Mouse (Mus musculus): Measurements from ENCODE around the gene Ppp2r2c. TPM values are rescaled to one million over a fixed set of nuclear protein-coding genes. Genes with fewer than 3 reads are reported as not detected.

Ppp2r2c gene
- polyA plus RNA-seq, 1 experiment from 2014 or later, result 72.9 TPM

DNA sequence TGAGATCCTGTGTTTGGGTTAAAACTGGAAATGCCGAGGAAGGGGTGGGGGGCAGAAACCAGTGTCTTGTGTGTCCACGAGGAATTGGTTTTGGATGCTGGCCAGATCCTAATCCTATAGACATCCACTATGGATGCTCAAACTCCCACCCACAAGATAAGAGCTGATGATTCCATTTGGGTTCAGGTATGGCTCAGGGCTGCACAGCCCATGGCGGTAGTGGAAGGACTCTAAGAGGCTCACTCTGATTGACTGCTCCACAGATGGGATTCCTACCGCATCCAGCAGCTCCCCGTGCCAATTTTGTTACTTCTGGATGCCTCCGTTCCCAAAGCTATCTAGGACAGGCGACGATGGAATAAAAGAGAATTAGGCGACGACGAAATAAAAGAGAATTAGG lies 20.6 kb downstream of the Ppp2r2c start:
- Histone ChIP-seq H3K27me3 (replicated peaks) (no peaks in the 10 kb centered on the region), H3K36me3 (no peaks in the 10 kb centered on the region), H3K4me2 (no peak overlapping the region), H3K9me3 (replicated peaks) (no peaks in the 10 kb centered on the region), H3K4me1 (peaks cover 66% of the 10 kb centered on the region), H3K9ac (replicated peaks) (no peak overlapping the region), H3K27ac (replicated peaks) (no peak overlapping the region), H3K4me3 (replicated peaks) (no peak overlapping the region)
- ATAC-seq (ENCODE audit: low FRiP score), result no peak
- WGBS, result 78% methylated on average over 11 of the region's 11 CpGs

DNA sequence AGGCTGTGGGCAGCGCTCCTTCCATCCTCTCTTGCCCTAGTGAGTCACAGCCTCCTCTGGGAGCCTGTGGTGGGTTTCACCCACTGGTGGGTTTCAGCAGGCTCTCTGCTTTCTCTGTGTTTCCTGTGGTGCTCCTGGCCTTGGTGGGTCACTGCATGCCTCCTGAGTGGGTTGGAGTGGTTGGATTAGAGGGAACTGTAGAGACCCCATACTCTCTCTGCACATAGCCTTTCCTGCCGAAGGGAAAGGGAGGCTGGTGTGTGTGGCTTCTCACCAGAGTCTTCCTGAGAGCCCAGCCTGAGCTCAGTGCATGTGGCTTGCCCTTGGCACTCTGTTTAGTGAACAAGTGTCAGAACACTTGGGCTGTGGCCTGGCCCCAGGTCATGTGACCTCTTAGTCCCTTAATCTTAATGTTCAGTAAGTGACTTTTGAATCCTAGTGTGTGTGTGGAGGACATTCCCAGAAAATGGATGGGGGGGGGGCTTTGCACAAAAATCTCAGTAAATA lies 21.1 kb downstream of the Ppp2r2c start:
- Histone ChIP-seq H3K4me1 (peaks cover 71% of the 10 kb centered on the region), H3K9me3 (replicated peaks) (no peaks in the 10 kb centered on the region), H3K9ac (replicated peaks) (no peak overlapping the region), H3K4me3 (replicated peaks) (no peak overlapping the region), H3K36me3 (no peaks in the 10 kb centered on the region), H3K27me3 (replicated peaks) (no peaks in the 10 kb centered on the region), H3K4me2 (no peak overlapping the region), H3K27ac (replicated peaks) (no peak overlapping the region)
- no peak for ATAC-seq (ENCODE audit: low FRiP score)
- 84% methylated on average over 2 of the region's 2 CpGs for whole genome bisulfite sequencing

DNA sequence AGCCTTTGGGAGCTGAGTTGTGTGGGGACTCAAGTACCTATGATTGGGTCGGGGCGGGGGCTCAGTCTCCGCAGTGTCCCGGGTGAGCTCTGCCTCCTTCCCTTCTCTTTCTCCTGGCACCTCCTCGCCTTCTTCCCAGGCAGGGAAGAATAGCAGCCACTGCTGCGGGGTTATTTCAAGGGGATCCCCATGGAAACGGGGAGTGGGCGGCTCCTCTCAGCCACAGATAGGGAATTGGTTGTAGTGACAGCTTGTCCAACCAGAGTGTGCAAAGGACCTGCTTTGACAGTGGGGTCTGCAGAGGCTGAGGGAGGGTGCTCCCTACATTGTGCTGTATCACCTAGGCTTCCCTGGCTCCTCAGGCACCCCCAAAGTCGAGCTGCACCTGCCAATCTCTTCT lies 22.5 kb downstream of the Ppp2r2c start:
- 0 out of 2 replicates have a peak, but pooled peaks have one; percentile 5 for ATAC-seq (ENCODE audit: low FRiP score)
- Histone ChIP-seq H3K9me3 (replicated peaks) (no peaks in the 10 kb centered on the region), H3K27me3 (replicated peaks) (no peaks in the 10 kb centered on the region), H3K4me2 (no peak overlapping the region), H3K9ac (replicated peaks) (no peak overlapping the region), H3K4me1 (peaks cover 85% of the 10 kb centered on the region), H3K36me3 (no peaks in the 10 kb centered on the region), H3K27ac (replicated peaks) (0 out of 2 replicates have a peak overlapping the region, but pooled peaks have one; percentile 23), H3K4me3 (replicated peaks) (no peak overlapping the region)
- WGBS, result 18% methylated on average over 9 of the region's 9 CpGs

DNA sequence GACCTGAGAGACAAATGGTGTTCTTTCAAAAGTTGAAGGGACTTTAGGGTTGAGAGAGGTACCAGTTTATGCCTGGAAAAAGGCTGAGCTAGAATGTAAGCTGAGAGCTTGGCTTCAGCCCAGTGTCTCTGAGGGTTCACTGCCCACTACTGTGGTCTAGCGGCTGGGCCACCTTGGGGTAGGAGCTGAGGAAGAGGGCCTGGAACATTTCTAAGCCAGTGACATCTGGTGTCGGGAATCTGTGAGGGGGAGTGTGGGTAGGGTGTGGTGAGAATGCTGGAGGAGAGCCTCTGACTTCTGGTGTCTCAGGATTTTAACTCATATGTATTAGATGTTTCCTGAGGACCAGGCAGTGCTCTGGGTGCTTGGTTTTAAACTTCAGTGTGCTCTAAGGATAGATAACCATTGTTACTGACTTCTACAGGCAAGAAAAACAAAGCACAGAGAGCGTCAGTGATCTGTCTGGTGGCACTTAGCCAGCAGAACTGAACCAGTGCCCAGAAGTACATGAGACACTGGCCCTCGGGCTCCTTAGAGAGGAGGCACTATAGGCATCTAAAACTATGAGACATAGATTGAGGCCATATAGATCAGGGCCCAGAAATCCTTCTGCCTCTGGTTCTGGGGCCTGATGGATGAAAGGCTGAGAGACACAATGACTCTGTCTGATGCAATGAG lies 23.6 kb downstream of the Ppp2r2c start:
- ATAC-seq (ENCODE audit: low FRiP score), result no peak
- no peak overlapping the region for H3K4me2 ChIP-seq
- H3K4me3 ChIP-seq (replicated peaks), result no peak overlapping the region
- peaks cover 78% of the 10 kb centered on the region for H3K4me1 ChIP-seq
- no peaks in the 10 kb centered on the region for H3K27me3 ChIP-seq (replicated peaks)
- no peak overlapping the region for H3K27ac ChIP-seq (replicated peaks)
- H3K9me3 ChIP-seq (replicated peaks), result no peaks in the 10 kb centered on the region
- H3K36me3 ChIP-seq, result no peaks in the 10 kb centered on the region
- no peak overlapping the region for H3K9ac ChIP-seq (replicated peaks)
- WGBS, result 57% methylated on average over 4 of the region's 4 CpGs

DNA sequence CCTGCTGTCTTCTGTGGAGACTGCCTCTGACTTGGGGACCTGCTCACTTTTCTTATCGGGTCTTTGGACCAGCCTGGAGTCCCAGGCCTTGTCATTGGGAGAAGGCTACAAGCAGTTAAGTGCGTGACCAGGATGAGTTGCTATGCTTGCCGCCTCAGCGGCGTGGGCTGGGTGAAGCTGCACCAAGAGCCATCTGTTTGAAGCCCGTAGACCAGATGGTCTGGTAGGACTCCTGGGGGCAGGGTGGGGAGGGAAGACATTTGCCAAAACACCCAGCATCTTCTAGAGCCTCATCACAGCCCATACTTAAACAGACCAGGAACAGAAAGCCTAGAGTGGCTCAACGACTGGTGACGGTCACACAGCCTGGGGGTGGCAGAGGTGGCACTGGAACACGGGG lies 24.9 kb downstream of the Ppp2r2c start:
- no peak overlapping the region for H3K4me3 ChIP-seq (replicated peaks)
- H3K4me2 ChIP-seq, result no peak overlapping the region
- H3K9me3 ChIP-seq (replicated peaks), result no peaks in the 10 kb centered on the region
- WGBS, result 63% methylated on average over 9 of the region's 9 CpGs
- ATAC-seq (ENCODE audit: low FRiP score), result no peak
- H3K27me3 ChIP-seq (replicated peaks), result no peaks in the 10 kb centered on the region
- peaks cover 73% of the 10 kb centered on the region for H3K4me1 ChIP-seq
- no peaks in the 10 kb centered on the region for H3K36me3 ChIP-seq
- no peak overlapping the region for H3K9ac ChIP-seq (replicated peaks)
- H3K27ac ChIP-seq (replicated peaks), result no peak overlapping the region

DNA sequence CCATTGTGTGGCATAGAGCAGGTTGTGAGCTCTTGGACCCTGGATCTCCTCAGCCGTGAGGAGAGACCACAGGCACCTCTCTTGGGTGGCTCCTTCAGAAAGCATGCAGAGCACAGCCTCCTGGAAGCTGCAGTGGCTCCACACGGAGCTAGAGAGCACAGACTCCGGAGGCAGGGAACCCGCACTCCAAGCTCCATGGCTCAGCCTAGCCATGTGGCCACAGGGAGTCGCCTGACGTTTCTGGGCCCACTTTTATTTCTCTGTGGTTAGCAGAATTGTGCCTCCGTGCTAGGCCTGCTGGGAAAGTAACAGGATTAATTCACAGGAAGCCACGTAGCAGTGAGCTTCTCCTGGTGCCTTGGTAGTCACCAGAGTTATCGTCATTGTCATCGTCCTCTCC lies 25.8 kb downstream of the Ppp2r2c start:
- 77% methylated on average over 10 of the region's 10 CpGs for WGBS
- Histone ChIP-seq H3K9me3 (replicated peaks) (no peaks in the 10 kb centered on the region), H3K36me3 (no peaks in the 10 kb centered on the region), H3K4me3 (replicated peaks) (no peak overlapping the region), H3K27ac (replicated peaks) (no peak overlapping the region), H3K4me2 (no peak overlapping the region), H3K27me3 (replicated peaks) (no peaks in the 10 kb centered on the region), H3K4me1 (peaks cover 71% of the 10 kb centered on the region), H3K9ac (replicated peaks) (no peak overlapping the region)
- no peak for ATAC-seq (ENCODE audit: low FRiP score)

DNA sequence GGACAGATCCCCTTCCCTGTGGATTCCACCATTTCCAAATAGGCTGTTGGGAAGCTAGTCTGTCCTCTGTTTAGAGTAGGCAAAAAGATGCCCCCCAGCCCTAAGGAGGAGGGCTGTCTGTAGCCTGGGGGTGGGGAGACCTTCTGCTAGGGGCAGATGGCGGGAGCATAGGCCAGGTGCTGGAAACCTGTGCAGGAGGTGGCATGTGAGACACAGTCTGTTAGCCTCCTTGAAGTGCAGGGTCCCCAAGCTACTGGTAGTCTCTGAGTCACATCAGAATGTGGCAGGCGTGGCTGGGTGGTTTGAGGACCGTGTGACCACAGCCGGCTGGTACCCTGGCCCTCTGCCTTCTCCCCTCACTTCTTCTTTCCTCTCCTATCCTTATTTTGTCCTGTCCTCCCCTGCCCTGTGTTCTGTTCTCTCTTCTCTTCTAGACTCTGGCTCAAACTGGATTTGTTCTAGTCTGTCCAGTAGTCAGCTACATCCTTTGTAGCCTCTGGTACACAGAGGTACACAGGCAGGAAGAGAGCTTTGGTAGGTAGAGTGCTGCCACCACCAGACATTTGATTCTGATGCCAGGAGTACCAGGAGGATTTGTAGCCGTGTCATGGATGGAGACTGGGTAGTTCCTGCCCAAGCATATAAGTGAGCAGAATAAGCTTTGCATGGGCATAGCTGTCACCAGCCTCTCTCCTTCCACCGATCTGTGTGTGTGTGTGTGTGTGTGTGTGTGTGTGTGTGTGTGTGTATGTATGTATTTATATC lies 26.5 kb downstream of the Ppp2r2c start:
- no peak overlapping the region for H3K27ac ChIP-seq (replicated peaks)

DNA sequence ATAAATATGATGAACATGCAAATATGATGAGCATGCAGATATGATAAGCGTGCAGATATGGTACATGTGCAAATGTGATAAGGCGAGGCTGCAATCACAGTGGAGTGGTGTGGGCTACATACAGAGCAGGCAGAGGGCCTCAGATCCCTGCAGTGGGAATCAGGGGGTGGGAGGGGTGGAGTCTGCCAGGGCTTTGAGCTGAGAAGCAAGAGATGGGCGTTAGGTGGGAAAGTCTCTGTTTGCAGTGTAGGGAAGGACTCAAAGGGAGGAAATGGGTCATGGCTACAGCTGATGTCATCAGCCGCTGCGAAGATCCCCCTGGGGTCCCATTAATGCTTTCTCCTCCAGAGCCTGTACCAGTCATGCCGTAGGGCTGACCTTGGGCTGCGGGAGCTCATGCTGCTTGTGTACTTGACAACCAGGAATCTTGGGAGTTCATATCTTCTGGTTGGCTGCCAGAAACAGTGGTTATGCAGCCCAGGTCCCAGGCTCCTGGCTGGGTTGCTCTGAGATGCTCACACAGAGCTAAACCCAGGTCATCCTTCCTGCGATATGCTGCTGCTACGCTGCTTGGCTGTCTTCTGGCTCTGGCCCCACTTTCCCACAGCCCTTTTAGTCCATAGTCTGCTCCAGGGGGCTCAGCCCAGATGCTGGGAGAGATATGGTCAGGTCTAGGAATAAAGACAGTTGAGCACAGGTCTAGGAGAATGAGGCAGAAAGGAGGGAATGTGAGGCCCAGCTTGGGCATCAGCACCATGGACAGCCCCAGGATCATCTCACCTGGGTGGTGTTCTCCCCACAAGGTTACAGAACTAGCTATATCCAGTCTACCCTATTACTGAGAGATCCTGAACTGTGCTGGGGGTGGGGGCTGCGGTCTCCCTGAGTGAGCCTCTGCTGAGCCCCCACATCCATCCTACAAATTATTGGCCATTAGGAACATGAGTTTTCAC lies 27.6 kb downstream of the Ppp2r2c start:
- Histone ChIP-seq H3K27me3 (replicated peaks) (no peaks in the 10 kb centered on the region), H3K27ac (replicated peaks) (peak overlapping the region; percentile 42; the same call in 1 of the 2 replicates), H3K4me2 (no peak overlapping the region), H3K4me3 (replicated peaks) (no peak overlapping the region), H3K9ac (replicated peaks) (no peak overlapping the region), H3K4me1 (peaks cover 77% of the 10 kb centered on the region), H3K9me3 (replicated peaks) (no peaks in the 10 kb centered on the region), H3K36me3 (no peaks in the 10 kb centered on the region)
- WGBS, result 61% methylated on average over 10 of the region's 10 CpGs
- no peak for ATAC-seq (ENCODE audit: low FRiP score)

More for the DNA sequence above, 26.5 kb downstream of the Ppp2r2c start:
- ATAC-seq (ENCODE audit: low FRiP score), result no peak
- Histone ChIP-seq H3K9me3 (replicated peaks) (no peaks in the 10 kb centered on the region), H3K9ac (replicated peaks) (no peak overlapping the region), H3K27me3 (replicated peaks) (no peaks in the 10 kb centered on the region), H3K4me2 (no peak overlapping the region), H3K4me3 (replicated peaks) (no peak overlapping the region), H3K4me1 (peaks cover 74% of the 10 kb centered on the region), H3K36me3 (no peaks in the 10 kb centered on the region)
- 64% methylated on average over 6 of the region's 6 CpGs for WGBS

DNA sequence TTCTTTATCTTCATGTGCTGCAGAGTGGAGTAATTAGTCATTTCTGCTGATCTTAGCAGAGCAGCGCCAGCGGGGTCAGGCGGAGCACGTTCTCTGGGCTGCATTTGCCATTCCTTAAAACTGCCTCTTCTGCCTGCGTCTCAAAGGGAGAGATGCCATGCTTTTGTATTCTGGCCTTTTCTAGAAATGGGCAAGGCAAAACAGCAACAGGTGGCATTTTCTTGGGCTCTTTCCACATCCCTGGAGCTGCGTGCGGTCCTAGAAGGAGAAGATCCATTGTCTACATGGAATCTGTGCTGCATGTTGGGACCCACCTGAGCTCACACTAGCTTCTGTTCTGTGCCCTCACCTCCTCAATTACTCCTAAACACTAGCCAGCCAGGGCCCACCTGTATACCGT lies 29.7 kb downstream of the Ppp2r2c start:
- H3K9ac ChIP-seq (replicated peaks), result no peak overlapping the region
- WGBS, result 83% methylated on average over 8 of the region's 8 CpGs
- H3K9me3 ChIP-seq (replicated peaks), result no peaks in the 10 kb centered on the region
- H3K36me3 ChIP-seq, result no peaks in the 10 kb centered on the region
- ATAC-seq (ENCODE audit: low FRiP score), result no peak
- no peak overlapping the region for H3K4me2 ChIP-seq
- H3K4me1 ChIP-seq, result peaks cover 60% of the 10 kb centered on the region
- H3K27me3 ChIP-seq (replicated peaks), result no peaks in the 10 kb centered on the region
- H3K4me3 ChIP-seq (replicated peaks), result no peak overlapping the region
- H3K27ac ChIP-seq (replicated peaks), result no peak overlapping the region; the same call in 1 of the 2 replicates

DNA sequence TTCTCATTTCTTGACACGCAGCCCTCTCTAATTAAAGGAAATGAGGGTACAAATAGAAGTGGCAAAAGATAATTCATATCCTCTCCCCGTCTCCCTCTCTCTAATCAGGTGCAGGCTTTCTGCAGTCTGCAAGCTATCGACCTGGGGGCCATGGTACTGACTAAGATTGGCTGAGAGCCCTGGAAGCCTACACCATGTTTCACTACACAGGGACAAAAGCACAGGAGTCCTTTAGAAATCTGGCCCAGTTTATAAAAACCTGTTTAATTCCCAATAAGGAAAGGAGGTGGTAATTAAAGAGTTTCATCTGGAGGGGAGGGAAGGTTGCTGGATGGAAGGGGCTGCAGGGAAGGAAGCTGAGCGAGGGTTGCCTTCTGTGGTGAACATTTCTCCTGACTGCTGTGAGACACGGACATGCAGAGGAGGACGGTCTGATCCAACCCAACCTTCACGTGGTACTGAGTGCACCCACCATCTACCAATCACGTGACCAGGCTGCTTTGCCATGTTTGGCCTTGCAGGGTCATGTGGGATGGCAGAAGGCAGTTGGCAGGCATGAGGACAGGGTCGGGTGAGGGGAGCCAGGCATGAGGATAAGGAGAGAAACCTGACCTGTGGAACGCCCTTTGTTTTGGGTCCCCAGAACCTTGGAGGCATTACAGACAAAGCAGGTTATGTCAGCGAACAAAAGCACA lies 30.2 kb downstream of the Ppp2r2c start:
- Histone ChIP-seq H3K27me3 (replicated peaks) (no peaks in the 10 kb centered on the region), H3K9me3 (replicated peaks) (no peaks in the 10 kb centered on the region), H3K36me3 (no peaks in the 10 kb centered on the region), H3K4me3 (replicated peaks) (no peak overlapping the region), H3K4me2 (no peak overlapping the region), H3K4me1 (peaks cover 54% of the 10 kb centered on the region), H3K27ac (replicated peaks) (peak overlapping the region; percentile 18; the same call in 1 of the 2 replicates), H3K9ac (replicated peaks) (no peak overlapping the region)
- 77% methylated on average over 11 of the region's 11 CpGs for WGBS
- ATAC-seq (ENCODE audit: low FRiP score), result no peak

DNA sequence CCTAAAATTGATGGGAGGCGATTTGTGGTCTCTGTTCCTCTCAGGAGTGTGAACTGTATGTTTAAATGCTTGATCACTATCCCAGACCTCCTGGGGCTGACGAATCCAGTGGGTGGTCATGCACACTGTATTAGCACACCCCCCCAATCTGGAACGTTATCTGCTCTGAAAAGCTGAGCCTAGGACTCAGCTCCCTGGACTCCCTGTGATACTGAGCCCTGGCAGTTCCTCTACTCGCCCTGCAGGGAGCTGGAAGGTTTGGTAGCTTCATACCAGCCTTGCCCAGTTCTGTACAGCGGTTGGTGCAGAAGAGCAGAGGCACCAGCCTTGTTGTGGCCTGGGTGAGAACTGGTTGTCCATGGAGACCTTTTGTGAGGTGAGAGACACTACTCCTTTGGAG lies 31.1 kb downstream of the Ppp2r2c start:
- H3K4me3 ChIP-seq (replicated peaks), result no peak overlapping the region
- H3K4me2 ChIP-seq, result no peak overlapping the region
- ATAC-seq (ENCODE audit: low FRiP score), result no peak
- no peaks in the 10 kb centered on the region for H3K36me3 ChIP-seq
- H3K9me3 ChIP-seq (replicated peaks), result no peaks in the 10 kb centered on the region
- 0 out of 2 replicates have a peak overlapping the region, but pooled peaks have one; percentile 18 for H3K27ac ChIP-seq (replicated peaks)
- 67% methylated on average over 5 of the region's 5 CpGs for WGBS
- H3K9ac ChIP-seq (replicated peaks), result no peak overlapping the region
- H3K27me3 ChIP-seq (replicated peaks), result no peaks in the 10 kb centered on the region
- H3K4me1 ChIP-seq, result peaks cover 53% of the 10 kb centered on the region

Data from neural tube, embryonic 15.5 days (tissue).